Mouse (Mus musculus) cerebellum, adult 11 months (tissue): Measurements from ENCODE around the gene Capn1.

Experiments
- DNase-seq: peaks from one replicate; pipeline ENCODE4 v3.0.0; 2022

The Capn1 gene

DNA sequence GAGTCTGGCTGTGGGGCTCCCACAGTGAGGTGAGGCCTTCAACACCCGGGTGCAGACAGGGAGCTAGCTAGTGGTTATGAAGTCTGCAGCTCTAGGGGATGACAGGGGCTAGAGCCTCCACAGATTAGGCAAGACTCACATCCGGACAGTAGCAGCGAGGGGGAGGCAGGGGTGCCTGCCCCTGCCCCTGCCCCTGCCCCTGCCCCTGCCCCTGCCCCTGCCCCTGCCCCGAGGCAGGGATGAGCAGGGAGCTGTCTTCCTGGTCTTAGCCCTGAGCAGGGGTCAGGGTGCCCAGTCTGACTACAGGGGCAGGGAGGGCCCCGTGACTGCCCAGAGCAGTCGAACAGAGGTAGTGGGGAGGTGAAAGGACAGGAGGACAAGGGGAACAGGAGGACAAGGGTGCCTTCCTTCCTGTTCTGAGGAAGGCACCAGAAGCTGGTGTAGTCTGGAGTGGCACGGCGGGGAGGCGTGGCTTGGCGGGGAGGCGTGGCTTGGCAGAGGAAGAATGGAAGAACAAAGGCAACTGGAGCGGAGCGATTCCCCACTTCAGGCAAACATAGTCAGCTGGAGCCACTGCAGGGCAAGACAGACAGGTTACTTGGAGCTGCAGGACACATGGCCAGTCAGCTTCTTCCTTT, 26.8 kb downstream of the Capn1 start:
- no peak for DNase-seq

DNA sequence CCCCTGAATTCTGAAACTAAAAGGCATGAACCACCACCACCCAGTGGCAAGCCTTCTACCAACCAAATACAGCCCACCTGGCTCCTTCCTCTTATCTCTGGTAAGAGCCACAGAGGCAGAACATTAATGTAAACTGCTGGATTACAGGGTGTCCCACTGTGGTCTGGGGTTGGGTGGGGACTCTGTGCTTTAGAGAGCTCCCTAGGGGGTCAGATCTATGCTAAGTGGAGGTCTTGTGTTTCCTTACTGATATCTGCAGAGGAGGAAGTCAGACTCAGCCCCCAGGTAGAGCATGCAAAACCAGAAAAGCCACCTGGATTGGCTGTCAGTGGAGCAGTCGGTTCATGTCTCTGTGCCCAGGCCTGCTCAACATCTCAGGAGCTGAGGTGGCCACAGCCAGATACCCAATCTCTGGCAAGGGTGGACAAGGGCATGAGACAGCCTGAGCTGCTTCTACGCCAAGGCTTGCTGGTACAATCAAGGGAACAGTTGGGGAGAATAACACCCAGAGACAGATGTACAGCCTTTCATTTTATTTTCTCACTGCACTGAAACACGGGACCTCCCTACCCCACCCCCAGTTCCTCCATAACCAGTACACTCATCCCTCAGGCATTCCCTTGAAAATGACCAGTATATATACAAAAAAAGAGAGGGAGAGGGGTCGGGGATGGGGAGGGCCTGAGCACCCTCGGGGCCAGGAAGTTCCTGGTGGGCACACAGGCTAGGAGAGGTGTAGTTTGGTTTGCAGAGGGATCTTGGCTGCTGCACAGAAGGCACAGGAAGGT, 27.5 kb downstream of the Capn1 start:
- no peak for DNase-seq

DNA sequence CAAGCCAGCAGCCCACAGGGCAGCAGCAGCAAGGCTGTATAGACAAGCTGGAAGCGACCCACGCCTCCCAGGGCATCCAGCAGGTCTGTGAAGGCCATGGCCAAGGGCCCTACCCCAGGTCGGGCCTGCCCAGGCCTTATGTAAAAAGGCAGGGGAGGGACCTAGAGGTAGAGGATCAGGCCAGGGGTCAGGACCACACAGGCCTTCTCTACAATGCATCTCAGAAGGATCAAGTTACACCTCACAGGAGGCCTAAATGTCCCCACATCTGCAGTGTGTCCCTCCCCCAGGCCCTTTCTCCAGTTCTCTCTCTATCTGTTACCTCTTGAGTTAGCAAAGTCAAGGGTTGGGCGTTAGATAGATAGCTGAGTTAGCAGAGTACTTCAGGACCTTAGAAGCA, 29.7 kb downstream of the Capn1 start, which contains the start of gene Slc22a20:
TSS of gene Slc22a20 (minus strand) at position 101 of the 400 bp plus-strand sequence.
- no peak for DNase-seq

DNA sequence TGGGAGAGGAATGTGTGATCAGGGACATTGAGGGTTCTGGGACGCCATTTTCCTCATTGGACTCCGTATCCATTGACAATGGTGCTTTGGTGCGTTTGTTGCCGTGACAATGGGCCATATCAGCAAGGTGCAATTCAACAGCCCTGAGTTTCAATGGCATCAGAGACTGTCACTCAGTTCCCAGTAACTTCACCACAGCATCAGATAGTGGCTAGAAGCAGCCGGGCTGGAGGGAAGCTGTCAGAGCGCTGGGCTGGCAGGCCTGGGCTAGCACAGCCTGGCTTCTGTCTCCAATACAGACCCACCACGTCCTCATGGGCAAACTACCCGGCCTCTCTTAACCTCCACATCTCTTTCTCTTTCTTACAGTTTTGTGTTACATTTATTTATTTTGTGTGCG, 35.2 kb downstream of the Capn1 start:
- no peak for DNase-seq

DNA sequence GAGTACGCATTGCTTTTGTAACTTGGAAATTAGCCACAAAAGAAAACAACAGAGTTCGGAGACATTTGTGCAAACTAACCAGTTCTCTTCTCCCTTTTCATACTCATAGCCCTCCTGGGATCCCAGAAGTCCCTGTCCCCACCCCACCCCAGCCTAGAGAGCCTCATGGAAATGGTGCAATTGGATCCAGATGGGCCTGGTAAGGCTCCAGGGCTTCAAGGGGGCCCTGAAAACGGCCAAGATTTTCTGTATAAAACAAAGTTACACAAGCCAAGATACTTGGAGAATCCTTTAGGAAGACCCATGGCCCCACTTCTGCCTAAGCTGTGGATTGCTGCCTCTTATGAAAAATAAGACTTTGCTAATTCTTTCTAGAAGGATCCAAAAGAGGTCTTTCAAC, 38.0 kb downstream of the Capn1 start:
- DNase-seq, result no peak

DNA sequence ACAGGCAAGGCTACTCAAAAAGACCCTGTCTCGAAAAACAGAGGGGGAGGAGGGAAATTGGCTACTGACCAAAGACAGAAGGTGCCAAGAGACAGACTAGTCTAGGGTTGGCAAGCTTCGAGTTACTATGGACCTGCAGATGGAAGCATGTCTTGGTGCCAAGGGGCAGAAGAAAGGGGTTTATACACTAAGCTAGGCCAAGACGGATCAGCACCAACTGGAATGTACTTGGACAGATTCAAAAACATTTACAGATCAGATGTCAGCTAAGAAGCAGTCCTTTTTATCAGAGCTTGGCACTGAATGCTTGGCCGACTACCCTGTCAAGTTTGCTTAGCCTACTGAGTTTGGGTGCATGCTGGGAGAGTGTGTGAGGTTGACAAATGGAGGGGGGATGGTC, 40.0 kb downstream of the Capn1 start:
- no peak for DNase-seq

DNA sequence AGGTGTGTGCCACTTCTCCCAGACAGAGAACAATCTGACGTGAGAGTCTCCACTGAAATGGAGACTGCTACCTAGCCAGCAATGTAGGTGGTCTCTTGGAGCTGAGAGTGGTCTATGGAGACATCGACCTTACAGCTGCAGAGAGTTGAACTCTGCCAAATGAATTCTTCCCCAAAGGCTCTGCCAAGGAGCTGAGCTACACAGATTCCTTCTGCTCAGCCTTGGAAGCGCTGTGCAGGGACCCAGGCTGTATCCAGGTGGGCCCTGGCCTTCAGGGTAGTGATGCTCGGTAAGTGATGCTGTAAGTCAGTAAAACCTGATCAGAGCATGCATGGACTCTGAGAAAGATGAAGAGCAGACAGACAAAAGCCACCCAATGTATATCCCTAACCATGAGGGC, 40.6 kb downstream of the Capn1 start:
- DNase-seq, result no peak

DNA sequence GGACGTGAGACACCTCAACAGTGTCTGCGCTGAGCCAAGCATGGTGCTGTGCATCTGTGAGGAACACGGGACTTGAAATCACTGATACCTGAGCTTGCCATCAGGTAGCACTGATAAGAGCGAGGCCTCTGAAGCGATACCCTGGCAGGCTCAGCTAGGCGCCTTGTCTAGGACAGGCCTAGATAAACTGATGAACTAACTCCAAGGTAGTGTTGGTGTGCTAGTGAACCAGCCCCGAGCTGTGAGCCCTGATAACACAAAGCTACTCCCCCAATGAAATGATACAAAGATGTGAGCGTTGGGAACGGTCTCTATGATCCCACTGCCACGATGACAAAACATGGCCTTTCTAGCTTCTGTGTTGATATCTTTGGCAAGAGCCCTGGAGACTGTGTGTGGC, 48.0 kb downstream of the Capn1 start:
- no peak for DNase-seq

DNA sequence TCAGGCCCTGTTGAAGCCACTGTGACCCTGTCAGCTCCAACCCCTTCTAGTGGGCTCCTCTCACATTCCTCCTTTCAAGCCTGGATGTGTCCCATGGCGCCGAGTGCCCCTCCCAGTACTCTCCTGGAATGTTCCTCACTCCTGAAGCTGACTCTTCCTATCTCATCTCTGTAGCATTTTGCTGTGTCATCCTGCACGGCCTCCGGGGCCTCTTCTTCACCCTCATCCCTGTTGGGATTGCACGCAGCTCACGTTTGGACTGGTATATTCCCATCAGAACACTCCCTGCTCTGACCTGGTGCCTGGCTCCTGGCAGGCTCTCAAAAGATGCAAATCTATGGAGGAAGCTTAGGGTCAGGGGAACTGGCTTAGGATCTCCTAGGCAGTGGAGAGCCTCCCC, 48.9 kb downstream of the Capn1 start:
- DNase-seq, result no peak

DNA sequence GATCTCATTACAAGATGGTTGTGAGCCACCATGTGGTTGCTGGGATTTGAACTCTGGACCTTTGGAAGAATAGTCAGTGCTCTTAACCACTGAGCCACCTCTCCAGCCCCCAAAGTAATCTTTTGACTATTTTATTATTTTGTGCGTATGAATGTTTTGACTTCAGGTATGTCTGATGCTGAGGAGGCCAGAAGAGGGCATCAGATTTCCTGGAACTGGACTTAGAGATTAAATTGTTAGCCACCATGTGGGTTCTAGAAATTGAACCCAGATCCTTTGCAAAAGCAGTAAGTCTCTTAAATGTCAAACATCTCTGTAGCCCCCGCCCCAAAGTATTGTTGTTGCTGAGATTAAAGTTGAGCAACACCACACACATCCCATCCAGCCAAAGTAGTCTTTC, 49.8 kb downstream of the Capn1 start:
- no peak for DNase-seq

DNA sequence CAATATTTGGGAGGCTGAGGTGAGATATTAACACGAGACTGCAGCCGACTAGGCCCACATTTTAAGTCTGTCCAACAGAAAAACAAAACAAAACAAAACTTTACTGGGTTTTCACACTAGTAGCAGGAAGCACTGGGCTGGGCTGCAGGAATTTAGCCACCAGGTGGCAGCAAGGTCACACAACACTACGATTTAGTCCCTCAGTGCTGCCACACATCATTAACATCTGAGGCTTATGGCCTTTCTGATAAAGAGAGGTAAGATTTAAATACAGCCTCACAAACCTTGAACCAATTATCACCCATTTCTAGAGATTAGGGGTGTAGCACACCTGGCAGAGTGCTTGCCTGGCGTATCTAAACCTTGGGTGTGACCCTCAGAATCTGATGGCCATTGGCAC, 50.4 kb downstream of the Capn1 start:
- DNase-seq, result peak; percentile 67

DNA sequence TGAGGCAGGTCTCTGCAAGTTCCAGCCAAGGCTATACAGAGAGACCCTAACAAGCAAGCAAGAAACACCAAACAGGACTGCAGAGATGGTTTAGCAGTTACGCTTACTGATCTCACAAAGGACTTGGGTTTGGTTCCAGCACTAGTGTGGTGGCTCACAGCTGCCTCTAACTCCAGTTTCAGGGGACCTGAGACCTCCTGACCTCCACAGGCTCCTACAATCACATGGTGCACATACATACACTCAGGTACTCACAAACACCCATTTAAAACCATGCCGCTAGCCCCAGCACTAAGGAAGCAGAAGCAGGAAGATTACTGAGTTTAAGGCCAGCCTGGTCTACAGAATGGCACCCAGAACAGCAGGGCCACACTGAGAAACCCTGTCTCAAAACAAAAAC, 50.9 kb downstream of the Capn1 start:
- DNase-seq, result no peak

DNA sequence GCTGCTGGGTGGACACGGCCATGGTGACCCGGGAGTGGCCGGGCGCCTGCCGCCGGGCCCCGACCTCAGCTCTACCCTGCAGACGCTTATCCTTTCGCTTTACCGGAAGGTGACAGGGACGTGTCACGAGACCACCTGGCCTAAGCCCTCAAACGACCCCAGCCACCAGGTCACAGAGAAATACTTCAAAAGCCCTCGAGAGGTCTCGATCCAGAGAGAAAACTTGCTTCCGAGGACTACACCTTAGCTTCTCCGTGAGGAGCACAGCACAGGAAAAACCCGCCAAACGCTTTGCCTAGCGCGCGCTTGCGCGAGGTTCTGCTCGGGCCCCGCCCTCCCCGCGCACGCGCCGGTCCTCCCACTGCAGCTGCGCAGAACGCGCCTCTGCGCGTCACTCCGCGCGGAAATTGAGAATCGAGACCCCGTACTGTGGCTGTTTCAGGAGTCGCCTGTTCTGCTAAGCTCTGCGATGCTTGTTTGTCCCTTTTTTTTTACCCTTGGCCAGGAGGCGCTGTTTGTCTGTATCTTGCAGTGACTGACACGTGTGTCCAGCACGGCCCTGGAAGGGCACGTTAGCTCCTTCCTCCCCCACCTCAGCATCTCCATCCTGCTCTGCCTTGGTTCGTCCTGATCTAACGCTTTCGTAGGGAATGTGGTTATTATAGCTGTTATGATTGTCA, 51.7 kb downstream of the Capn1 start, which contains the start of gene Pola2:
TSS of gene Pola2 (minus strand) at position 320 of the 680 bp plus-strand sequence.
- peak; percentile 83 for DNase-seq

DNA sequence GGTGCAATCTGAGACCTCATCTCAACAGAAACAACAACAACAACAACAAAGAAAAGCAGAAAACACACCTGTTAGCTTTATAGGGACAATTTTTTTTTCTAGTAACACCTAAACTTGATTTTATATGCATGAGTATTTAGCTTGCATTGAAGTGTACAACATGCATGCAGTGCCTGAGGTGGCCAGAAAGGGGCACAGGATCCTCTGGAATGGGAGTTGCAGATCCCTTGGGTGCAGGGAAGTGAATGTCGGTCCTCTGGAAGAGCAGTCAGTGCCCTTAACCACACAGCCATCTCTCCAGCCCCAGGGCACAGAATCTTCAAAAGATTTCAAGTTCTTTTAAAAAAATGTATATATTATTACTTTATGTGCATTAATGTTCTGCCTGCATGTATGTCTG, 53.0 kb downstream of the Capn1 start:
- DNase-seq, result no peak

DNA sequence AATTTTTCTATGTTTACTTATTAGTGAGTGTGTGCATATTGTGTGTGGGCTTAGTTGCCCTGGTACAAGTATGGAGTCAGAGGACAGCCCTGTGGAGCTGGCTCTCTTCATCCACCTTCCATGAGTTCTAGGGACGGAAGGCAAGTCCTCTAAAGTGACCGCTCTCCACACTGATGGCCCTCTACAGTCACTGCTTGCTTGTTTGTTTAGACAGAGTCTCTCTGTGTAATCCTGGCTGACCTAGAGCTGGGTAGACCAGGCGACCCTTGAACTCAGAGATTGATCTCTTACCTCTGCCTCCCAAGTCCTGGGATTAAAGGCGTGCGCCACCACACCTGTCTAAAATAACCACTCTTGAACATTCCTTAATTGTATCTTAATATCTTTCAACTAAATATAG, 58.3 kb downstream of the Capn1 start:
- DNase-seq, result no peak

DNA sequence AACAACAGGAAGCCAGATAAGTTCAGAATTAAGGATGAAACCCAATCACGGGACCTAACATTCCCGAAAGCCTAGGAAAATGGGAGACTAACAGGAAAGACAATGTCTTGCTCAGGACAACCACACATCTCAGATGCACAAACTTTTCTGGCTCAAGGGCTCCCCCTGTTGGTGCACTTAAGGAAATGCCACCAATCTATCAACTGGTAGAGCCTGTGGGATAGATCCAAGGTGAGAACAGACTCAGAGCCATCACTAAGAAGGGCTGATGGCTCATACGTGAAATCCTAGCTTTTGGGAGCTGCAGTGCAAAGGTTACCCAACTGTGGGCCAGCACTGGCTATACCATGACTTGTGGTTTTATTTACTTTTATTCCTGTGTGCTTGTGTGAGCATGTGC, 59.0 kb downstream of the Capn1 start:
- peak; percentile 83 for DNase-seq

DNA sequence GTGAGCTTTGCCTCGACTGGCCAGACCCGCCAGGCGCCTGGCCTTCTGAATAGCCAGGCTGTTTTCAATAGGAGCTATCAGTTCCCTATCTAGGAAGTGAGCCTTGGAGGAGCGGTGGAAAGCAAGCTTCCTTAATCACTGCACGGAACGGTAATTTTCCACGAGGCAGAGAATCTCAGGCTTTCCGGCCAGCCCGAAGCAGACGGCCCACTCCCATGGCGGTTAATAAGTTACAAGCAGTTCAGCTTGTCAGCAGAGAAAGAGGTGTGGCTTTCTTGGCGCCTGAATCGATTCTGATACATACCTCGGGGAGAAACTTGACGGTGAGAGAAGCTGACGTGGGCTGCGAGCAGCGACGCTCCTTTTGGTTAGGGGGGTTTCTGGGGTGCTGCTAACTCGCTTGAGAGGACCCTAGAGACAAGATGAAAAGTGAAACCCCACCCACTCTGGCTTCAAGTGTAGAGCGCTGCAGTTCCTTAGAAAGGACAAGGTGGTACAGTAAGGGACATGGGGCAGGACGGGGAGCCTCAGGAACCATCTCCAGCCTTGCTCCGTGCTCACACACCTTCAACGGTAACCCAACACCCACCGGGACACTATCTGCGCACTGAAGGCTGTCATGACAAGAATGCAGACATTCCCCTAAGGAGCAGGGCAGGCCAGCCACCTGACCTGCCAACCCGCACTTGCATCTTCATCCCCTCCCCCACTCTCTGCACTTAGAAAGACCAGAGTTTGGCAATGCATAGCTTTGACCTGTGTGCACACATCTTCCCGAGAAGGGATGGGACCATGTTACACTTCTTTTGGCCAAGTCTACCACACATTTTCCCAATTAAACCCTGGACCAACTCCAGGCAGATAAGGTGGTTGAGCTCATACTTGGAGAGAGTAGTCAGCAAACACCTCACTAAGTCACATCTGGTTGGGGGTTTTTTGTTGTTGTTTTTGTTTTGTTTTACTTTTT, 59.7 kb downstream of the Capn1 start:
- DNase-seq, result no peak

DNA sequence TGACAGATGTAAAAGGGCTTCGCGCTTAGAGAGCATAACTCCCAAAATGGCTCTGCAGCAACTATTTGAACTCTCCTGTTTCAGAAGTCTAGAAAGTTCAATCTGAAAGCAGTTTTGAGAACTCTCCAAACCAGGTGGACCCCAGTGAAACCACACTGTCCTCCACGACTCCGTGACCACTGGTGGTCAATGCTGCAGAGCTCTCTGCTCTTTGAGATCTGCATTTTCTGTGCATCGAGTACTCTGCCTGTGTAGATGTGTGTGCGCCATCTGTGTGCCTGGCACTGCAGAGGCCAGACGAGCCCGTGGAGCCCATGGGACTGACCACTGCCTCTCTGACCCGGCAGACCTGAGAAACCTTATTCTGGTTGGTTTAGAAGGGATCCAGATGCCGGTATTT, 60.8 kb downstream of the Capn1 start:
- no peak for DNase-seq

DNA sequence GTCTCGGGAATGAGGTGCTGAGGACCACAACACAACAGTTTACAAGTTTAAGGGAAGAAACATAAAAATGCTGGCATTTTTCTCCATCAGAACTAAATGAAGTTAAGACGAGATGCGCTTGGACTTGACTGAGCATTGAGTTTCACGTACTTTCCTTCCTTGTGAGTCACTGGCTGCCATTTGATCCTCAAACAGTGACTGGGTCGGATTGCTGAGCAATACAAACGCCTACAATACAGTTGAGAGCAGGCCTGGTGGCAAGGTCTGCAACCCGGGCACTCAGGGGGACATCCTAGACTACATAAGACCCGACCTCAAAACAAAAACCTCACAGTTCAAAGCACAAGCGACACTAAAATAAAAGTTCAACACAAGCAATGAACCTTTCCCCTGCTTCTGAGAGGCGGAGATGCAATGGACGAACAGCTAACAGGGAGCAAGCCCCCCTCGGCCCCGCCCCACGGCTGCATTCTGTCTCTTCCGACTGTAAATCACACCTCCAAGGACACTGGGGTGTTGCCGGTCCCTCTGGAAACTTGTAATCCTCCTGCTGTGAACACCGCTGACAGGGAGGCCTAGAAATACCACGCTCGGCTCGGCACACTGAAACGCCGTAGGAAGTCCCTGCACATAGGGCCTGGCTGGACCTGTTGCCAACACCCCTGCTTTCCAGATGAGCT, 61.5 kb downstream of the Capn1 start:
- DNase-seq, result no peak

DNA sequence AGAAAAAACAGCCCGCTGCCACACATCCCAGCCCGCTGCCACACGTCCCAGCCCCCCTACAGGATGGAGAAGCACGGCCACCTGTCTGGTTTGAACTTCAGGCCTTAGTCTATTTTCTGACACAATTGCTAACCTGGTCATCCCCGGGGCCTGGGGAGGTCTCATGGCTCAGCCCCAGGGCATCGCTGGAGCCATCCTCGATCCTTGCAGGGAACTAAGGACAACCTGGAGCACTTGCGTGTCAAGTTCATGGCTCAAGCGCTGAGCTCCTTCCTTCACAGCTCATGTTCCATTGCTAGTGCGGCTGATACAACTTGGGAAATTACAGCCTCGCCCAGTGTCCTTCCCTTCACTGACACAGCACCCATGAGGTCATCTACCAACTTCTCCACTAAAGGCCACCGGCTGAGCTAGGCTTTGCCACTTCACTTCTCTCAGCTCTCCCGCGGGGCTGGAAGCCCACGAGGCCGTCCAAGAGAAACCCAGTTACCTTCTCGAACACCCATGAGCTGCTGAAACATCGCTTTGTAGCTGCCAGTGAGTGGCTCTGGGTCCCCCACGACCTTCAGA, 62.4 kb downstream of the Capn1 start:
- no peak for DNase-seq

DNA sequence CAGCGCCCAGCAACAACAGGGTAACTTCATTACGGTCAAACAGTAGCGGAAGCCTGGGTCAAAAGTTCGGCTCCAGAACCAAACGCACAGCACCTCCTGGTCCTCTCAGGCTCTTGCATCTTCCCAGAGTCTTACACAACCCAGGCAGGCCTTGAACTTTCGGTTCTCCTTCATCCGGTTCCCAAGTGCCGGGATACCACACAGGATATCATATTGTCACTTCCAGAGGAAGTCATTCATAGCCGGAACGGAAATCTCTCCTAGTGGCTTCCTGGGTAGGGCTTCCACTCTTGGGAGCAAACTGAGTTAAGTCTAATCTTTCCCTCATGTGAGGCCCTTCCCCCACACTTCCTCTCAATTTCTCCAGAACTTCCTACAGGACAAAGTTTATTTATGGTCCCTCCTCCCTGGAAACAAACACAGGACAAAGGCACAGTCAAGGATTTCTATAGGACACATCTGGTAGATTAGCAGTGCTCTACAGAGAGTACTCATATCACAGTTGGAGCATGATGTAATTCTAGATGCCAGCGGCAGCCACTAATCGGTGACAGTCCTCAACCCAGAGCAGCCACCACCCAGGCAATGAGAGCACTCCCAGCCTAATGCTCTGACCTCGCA, 63.5 kb downstream of the Capn1 start:
- no peak for DNase-seq
